Mouse (Mus musculus) c-Kit-negative CD71-positive TER-119-positive erythroid progenitor cells, embryonic 14.5 days (primary cell): ENCODE measurements around the gene Gramd1b.

Experiments used
- DNase-seq: peaks from one replicate; pipeline ENCODE4 v3.0.0-alpha.2; 2013; ENCODE audit warnings: low read depth, low spot score

The Gramd1b gene

GRCm38 (mm10) chr9:40426282-40426964 is 104.8 kb downstream of the Gramd1b start:
- no peak for DNase-seq

- DNase-seq: no peak
Observed at GRCm38 (mm10) chr9:40424874-40425273, 106.3 kb downstream of the Gramd1b start.

GRCm38 (mm10) chr9:40423427-40423867 is 107.7 kb downstream of the Gramd1b start:
- DNase-seq: no peak

- no peak for DNase-seq
Observed at GRCm38 (mm10) chr9:40422368-40423057, 108.7 kb downstream of the Gramd1b start.

GRCm38 (mm10) chr9:40420652-40421335 is 110.4 kb downstream of the Gramd1b start:
- no peak for DNase-seq

GRCm38 (mm10) chr9:40418803-40419202 is 112.4 kb downstream of the Gramd1b start:
- DNase-seq: no peak

- DNase-seq: no peak
Observed at GRCm38 (mm10) chr9:40416150-40416549, 115.0 kb downstream of the Gramd1b start.

- peak; percentile 33 for DNase-seq
Observed at GRCm38 (mm10) chr9:40414904-40415766, 116.0 kb downstream of the Gramd1b start.

GRCm38 (mm10) chr9:40414498-40414903 is 116.7 kb downstream of the Gramd1b start:
- DNase-seq: peak; percentile 13

- no peak for DNase-seq
Observed at GRCm38 (mm10) chr9:40413601-40414000, 117.6 kb downstream of the Gramd1b start.

GRCm38 (mm10) chr9:40412931-40413330 is 118.3 kb downstream of the Gramd1b start:
- DNase-seq: no peak

GRCm38 (mm10) chr9:40412246-40412645 is 118.9 kb downstream of the Gramd1b start:
- DNase-seq: no peak

- no peak for DNase-seq
Observed at GRCm38 (mm10) chr9:40410895-40411294, 120.3 kb downstream of the Gramd1b start.

GRCm38 (mm10) chr9:40409071-40409470 is 122.1 kb downstream of the Gramd1b start:
- DNase-seq: no peak

- no peak for DNase-seq
Observed at GRCm38 (mm10) chr9:40408415-40408814, 122.8 kb downstream of the Gramd1b start.

- no peak for DNase-seq
Observed at GRCm38 (mm10) chr9:40407876-40408275, 123.3 kb downstream of the Gramd1b start.

GRCm38 (mm10) chr9:40405804-40406203 is 125.4 kb downstream of the Gramd1b start:
- no peak for DNase-seq

GRCm38 (mm10) chr9:40405263-40405662 is 125.9 kb downstream of the Gramd1b start:
- no peak for DNase-seq

GRCm38 (mm10) chr9:40404637-40405036 is 126.5 kb downstream of the Gramd1b start:
- no peak for DNase-seq

- DNase-seq: no peak
Observed at GRCm38 (mm10) chr9:40403750-40404149, 127.4 kb downstream of the Gramd1b start.

GRCm38 (mm10) chr9:40401818-40402217 is 129.4 kb downstream of the Gramd1b start:
- no peak for DNase-seq

- DNase-seq: no peak
Observed at GRCm38 (mm10) chr9:40400854-40401253, 130.3 kb downstream of the Gramd1b start.
